Mouse (Mus musculus) MEL (cell line): ENCODE measurements around the gene Aven. TPM values are rescaled to one million over a fixed set of nuclear protein-coding genes. Genes with fewer than 3 reads are reported as not detected.

ENCODE experiments used
- DNase-seq: peaks from one replicate; pipeline ENCODE4 v3.0.0; 2011; ENCODE audit warnings: low read depth, low spot score
- H3K27ac ChIP-seq: 2 replicates; pipeline ENCODE4 v1.5.1; 2012; ENCODE audit warnings: low read depth, mild to moderate bottlenecking, control low read depth, low read length, moderate library complexity; ENCODE audit not compliant: control insufficient read depth
- H3K27me3 ChIP-seq, 2 experiments: fragments of 150-350 bp in 1 of 2; sonication (generic) in 1 of 2; 2 replicates each; pipeline ENCODE4 v1.6.1; 2012; ENCODE audit warnings: low read length in 2 of 2, mild to moderate bottlenecking in 2 of 2, improper control_type of control experiment in 1 of 2, moderate library complexity in 1 of 2; ENCODE audit not compliant: insufficient read depth in 2 of 2, control insufficient read depth in 1 of 2
- H3K36me3 ChIP-seq, 2 experiments: 2 replicates each; pipeline ENCODE4 v1.6.1; 2012 to 2014; ENCODE audit warnings: low read length in 2 of 2, improper control_type of control experiment in 1 of 2, inconsistent platforms in 1 of 2, mild to moderate bottlenecking in 1 of 2; ENCODE audit not compliant: insufficient read depth in 2 of 2, control insufficient read depth in 1 of 2
- H3K4me1 ChIP-seq, 2 experiments: fragments of 150-350 bp in 1 of 2; sonication (generic) in 1 of 2; 2 replicates each; pipeline ENCODE4 v1.6.1; 2012; ENCODE audit warnings: low read length in 2 of 2, improper control_type of control experiment in 1 of 2, mild to moderate bottlenecking in 1 of 2; ENCODE audit not compliant: insufficient read depth in 2 of 2, control insufficient read depth in 1 of 2
- H3K4me3 ChIP-seq, 2 experiments: fragments of 150-350 bp in 1 of 2; sonication (generic) in 1 of 2; 2 replicates each; pipeline ENCODE4 v1.5.1; 2012; ENCODE audit warnings: low read depth in 2 of 2, low read length in 2 of 2, mild to moderate bottlenecking in 2 of 2, moderate library complexity in 2 of 2, control low read depth in 1 of 2, improper control_type of control experiment in 1 of 2; ENCODE audit not compliant: control insufficient read depth in 1 of 2, insufficient read depth in 1 of 2
- H3K79me2 ChIP-seq: 2 replicates; pipeline ENCODE4 v1.6.1; 2012; ENCODE audit warnings: mild to moderate bottlenecking, low read length, moderate library complexity; ENCODE audit not compliant: control insufficient read depth, poor library complexity, insufficient read depth
- H3K9ac ChIP-seq: 2 replicates; pipeline ENCODE4 v1.6.1; 2012; ENCODE audit warnings: low read depth, mild to moderate bottlenecking, control low read depth, low read length, moderate library complexity; ENCODE audit not compliant: control insufficient read depth, poor library complexity, severe bottlenecking
- H3K9me3 ChIP-seq: fragments of 150-350 bp; sonication (generic); replicated peaks from 2 replicates; pipeline ENCODE4 v1.6.1; 2012; ENCODE audit warnings: mild to moderate bottlenecking, low read length, improper control_type of control experiment, moderate library complexity; ENCODE audit not compliant: insufficient read depth
- CHD1 ChIP-seq: IDR thresholded peaks from 2 replicates; pipeline ENCODE4 v1.6.1; 2012; ENCODE audit warnings: low read depth, mild to moderate bottlenecking, inconsistent platforms, low read length, improper control_type of control experiment
- CHD2 ChIP-seq: IDR thresholded peaks from 2 replicates; pipeline ENCODE4 v1.6.1; 2011; ENCODE audit warnings: low read length, improper control_type of control experiment
- E2F4 ChIP-seq: IDR thresholded peaks from 2 replicates; pipeline ENCODE4 v1.6.1; 2011; ENCODE audit warnings: low read depth, low read length, improper control_type of control experiment, borderline replicate concordance
- ELF1 ChIP-seq: IDR thresholded peaks from 2 replicates; pipeline ENCODE4 v1.6.1; 2014; ENCODE audit warnings: low read depth, mild to moderate bottlenecking, inconsistent platforms, low read length, improper control_type of control experiment, moderate library complexity
- EP300 ChIP-seq, 2 experiments: IDR thresholded peaks; 2 replicates each; pipeline ENCODE4 v1.6.1; 2011; ENCODE audit warnings: improper control_type of control experiment in 2 of 2, low read length in 2 of 2, low read depth in 1 of 2, mild to moderate bottlenecking in 1 of 2
- ETS1 ChIP-seq: IDR thresholded peaks from 2 replicates; pipeline ENCODE4 v1.6.1; 2012; ENCODE audit warnings: low read depth, mild to moderate bottlenecking, inconsistent platforms, low read length, improper control_type of control experiment, moderate library complexity
- GABPA ChIP-seq: IDR thresholded peaks from 2 replicates; pipeline ENCODE4 v1.6.1; 2012; ENCODE audit warnings: low read depth, mild to moderate bottlenecking, inconsistent platforms, low read length, improper control_type of control experiment, moderate library complexity
- HCFC1 ChIP-seq: IDR thresholded peaks from 2 replicates; pipeline ENCODE4 v1.6.1; 2012; ENCODE audit warnings: low read depth, mild to moderate bottlenecking, inconsistent platforms, low read length, improper control_type of control experiment, moderate library complexity
- JUND ChIP-seq: IDR thresholded peaks from 2 replicates; pipeline ENCODE4 v1.6.1; 2011; ENCODE audit warnings: low read depth, mild to moderate bottlenecking, improper control_type of control experiment, low read length
- KAT2A ChIP-seq: conservative IDR thresholded peaks from 2 replicates; pipeline ENCODE4 v1.6.1; 2012; ENCODE audit warnings: low read depth, low read length, improper control_type of control experiment, inconsistent platforms
- MAFK ChIP-seq: IDR thresholded peaks from 2 replicates; pipeline ENCODE4 v1.6.1; 2011; ENCODE audit warnings: low read depth, mild to moderate bottlenecking, low read length, improper control_type of control experiment, borderline replicate concordance
- MAZ ChIP-seq: IDR thresholded peaks from 2 replicates; pipeline ENCODE4 v1.6.1; 2012; ENCODE audit warnings: low read depth, mild to moderate bottlenecking, inconsistent platforms, low read length, improper control_type of control experiment
- MEF2A ChIP-seq: IDR thresholded peaks from 2 replicates; pipeline ENCODE4 v1.6.1; 2014; ENCODE audit warnings: low read depth, mild to moderate bottlenecking, inconsistent platforms, low read length, improper control_type of control experiment; ENCODE audit not compliant: poor library complexity, insufficient replicate concordance, severe bottlenecking; ENCODE audit errors: extremely low read depth
- MXI1 ChIP-seq: IDR thresholded peaks from 2 replicates; pipeline ENCODE4 v1.6.1; 2011; ENCODE audit warnings: mild to moderate bottlenecking, low read depth, low read length, improper control_type of control experiment
- MYB ChIP-seq: IDR thresholded peaks from 2 replicates; pipeline ENCODE4 v1.6.1; 2011; ENCODE audit warnings: mild to moderate bottlenecking, low read depth, low read length, improper control_type of control experiment
- MYC ChIP-seq: IDR thresholded peaks from 2 replicates; pipeline ENCODE4 v1.6.1; 2011; ENCODE audit warnings: low read depth, mild to moderate bottlenecking, low read length, improper control_type of control experiment, moderate library complexity
- NRF1 ChIP-seq: IDR thresholded peaks from 2 replicates; pipeline ENCODE4 v1.6.1; 2014; ENCODE audit warnings: low read depth, mild to moderate bottlenecking, inconsistent platforms, low read length, improper control_type of control experiment, moderate library complexity; ENCODE audit not compliant: poor library complexity, insufficient read depth, severe bottlenecking
- POLR2A ChIP-seq, 2 experiments: IDR thresholded peaks; 2 replicates each; pipeline ENCODE4 v1.6.1; 2011 to 2012; ENCODE audit warnings: low read length in 2 of 2, mild to moderate bottlenecking in 2 of 2, control low read depth in 1 of 2, improper control_type of control experiment in 1 of 2, low read depth in 1 of 2, moderate library complexity in 1 of 2; ENCODE audit not compliant: control insufficient read depth in 1 of 2, insufficient read depth in 1 of 2, poor library complexity in 1 of 2
- POLR2AphosphoS2 ChIP-seq: IDR thresholded peaks from 2 replicates; pipeline ENCODE4 v1.6.1; 2011; ENCODE audit warnings: low read length, improper control_type of control experiment
- POLR2AphosphoS5 ChIP-seq: IDR thresholded peaks from 2 replicates; pipeline ENCODE4 v1.6.1; 2012; ENCODE audit warnings: low read depth, borderline replicate concordance, mild to moderate bottlenecking, inconsistent platforms, low read length, moderate library complexity, mixed read lengths
- SIN3A ChIP-seq: IDR thresholded peaks from 2 replicates; pipeline ENCODE4 v1.6.1; 2012; ENCODE audit warnings: low read length, improper control_type of control experiment, inconsistent platforms
- SMC3 ChIP-seq: IDR thresholded peaks from 2 replicates; pipeline ENCODE4 v1.6.1; 2011; ENCODE audit warnings: low read depth, low read length, improper control_type of control experiment
- TBP ChIP-seq: IDR thresholded peaks from 2 replicates; pipeline ENCODE4 v1.8.0; 2011; ENCODE audit warnings: low read depth, low read length, improper control_type of control experiment
- TCF12 ChIP-seq: IDR thresholded peaks from 2 replicates; pipeline ENCODE4 v1.6.1; 2014; ENCODE audit warnings: low read depth, mild to moderate bottlenecking, inconsistent platforms, low read length, improper control_type of control experiment, moderate library complexity
- UBTF ChIP-seq: IDR thresholded peaks from 2 replicates; pipeline ENCODE4 v1.6.1; 2012; ENCODE audit warnings: low read depth, mild to moderate bottlenecking, inconsistent platforms, low read length, improper control_type of control experiment, moderate library complexity, borderline replicate concordance; ENCODE audit not compliant: insufficient read depth
- USF2 ChIP-seq, 2 experiments: IDR thresholded peaks; 2 replicates each; pipeline ENCODE4 v1.6.1; 2011 to 2012; ENCODE audit warnings: improper control_type of control experiment in 2 of 2, low read length in 2 of 2, borderline replicate concordance in 1 of 2, inconsistent platforms in 1 of 2, low read depth in 1 of 2, mild to moderate bottlenecking in 1 of 2; ENCODE audit not compliant: insufficient read depth in 1 of 2
- ZMIZ1 ChIP-seq: IDR thresholded peaks from 2 replicates; pipeline ENCODE4 v1.6.1; 2012; ENCODE audit warnings: low read depth, mild to moderate bottlenecking, inconsistent platforms, low read length, improper control_type of control experiment, moderate library complexity
- polyA plus RNA-seq, 2 experiments: library from polyadenylated mRNA; stranded (reverse) in 1 of 2; unstranded in 1 of 2; fragments of >175 nt in 1 of 2; fragments of >200 nt in 1 of 2; gene quantifications; 2 replicates each; pipeline versions ENCODE4 v1.2.1 to v1.2.4; 2012; ENCODE audit warnings: low replicate concordance in 2 of 2, low read depth in 1 of 2; ENCODE audit not compliant: insufficient read length in 2 of 2, insufficient read depth in 1 of 2, missing spikeins in 1 of 2
- total RNA-seq: library from RNA; depleted of rRNA; stranded (reverse); fragments of 300-350 nt; gene quantifications from 2 replicates; pipeline ENCODE4 v1.2.3, GENCODE M21; 2012

Aven gene
- total and polyA plus RNA-seq, 3 experiments = 33.4 to 72.8 (median 50.3) TPM

DNA sequence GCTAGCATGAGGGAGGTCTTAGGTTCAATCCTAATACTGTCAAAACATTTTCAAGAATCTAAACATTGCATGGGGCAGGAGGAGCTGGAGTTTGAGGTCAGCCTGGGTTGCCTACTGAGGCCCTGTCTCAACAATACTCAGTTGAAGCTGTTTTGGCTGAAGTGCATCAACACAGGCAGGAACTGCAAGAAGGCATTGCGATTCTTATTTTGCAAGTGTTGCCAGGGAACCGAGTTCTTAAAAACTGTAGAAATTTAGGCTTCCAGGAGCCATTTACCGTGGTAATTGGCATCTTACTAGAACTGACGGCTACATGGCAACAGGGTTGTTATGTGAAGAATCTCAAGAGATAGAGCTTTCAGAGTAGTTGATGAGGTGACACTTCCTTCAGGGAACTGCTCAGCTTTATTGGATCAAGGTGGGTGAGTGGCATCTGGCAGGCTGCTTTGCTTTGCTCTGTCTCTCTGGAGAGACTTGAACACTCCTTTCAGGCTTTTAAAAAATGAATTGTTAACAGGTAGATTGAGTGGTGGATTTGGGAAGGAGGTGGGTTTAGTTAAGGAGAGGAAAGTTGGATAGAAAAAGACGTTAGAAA is 14.2 kb downstream of the Aven start:
- peaks cover 0 to 19% of the 10 kb centered on the region in 2 experiments; a peak in 2 of 4 replicates for H3K36me3 ChIP-seq
- no peak for DNase-seq
- H3K4me1 ChIP-seq = peaks cover 10 to 12% of the 10 kb centered on the region in 2 experiments
- H3K79me2 ChIP-seq = no peaks in the 10 kb centered on the region; the same call in 1 of the 2 replicates
- no peak overlapping the region for H3K9ac ChIP-seq
- no peak for TF ChIP-seq TBP
- TF ChIP-seq POLR2AphosphoS5 = no peak
- no peak for TF ChIP-seq MEF2A
- no peak for TF ChIP-seq ZMIZ1
- no peak for TF ChIP-seq HCFC1
- TF ChIP-seq ELF1 = no peak
- no peak for TF ChIP-seq TCF12
- TF ChIP-seq MXI1 = no peak
- TF ChIP-seq GABPA = no peak
- no peak for TF ChIP-seq USF2 (IDR thresholded peaks at IDR 0.05; ENCODE audit: borderline replicate concordance in 1 of 2, insufficient read depth in 1 of 2, low read depth in 1 of 2, low read length in 2 of 2)
- TF ChIP-seq SMC3 = no peak
- TF ChIP-seq CHD1 = no peak
- TF ChIP-seq EP300 (IDR thresholded peaks at IDR 0.05; ENCODE audit: low read depth in 1 of 2, low read length in 2 of 2) = no peak
- TF ChIP-seq MYC = no peak
- TF ChIP-seq UBTF = no peak
- no peak for TF ChIP-seq SIN3A
- no peak for TF ChIP-seq MAFK
- TF ChIP-seq KAT2A = no peak
- TF ChIP-seq E2F4 = no peak
- no peak overlapping the region for H3K4me3 ChIP-seq
- no peaks in the 10 kb centered on the region for H3K9me3 ChIP-seq
- no peak overlapping the region for H3K27ac ChIP-seq
- no peaks in the 10 kb centered on the region for H3K27me3 ChIP-seq

DNA sequence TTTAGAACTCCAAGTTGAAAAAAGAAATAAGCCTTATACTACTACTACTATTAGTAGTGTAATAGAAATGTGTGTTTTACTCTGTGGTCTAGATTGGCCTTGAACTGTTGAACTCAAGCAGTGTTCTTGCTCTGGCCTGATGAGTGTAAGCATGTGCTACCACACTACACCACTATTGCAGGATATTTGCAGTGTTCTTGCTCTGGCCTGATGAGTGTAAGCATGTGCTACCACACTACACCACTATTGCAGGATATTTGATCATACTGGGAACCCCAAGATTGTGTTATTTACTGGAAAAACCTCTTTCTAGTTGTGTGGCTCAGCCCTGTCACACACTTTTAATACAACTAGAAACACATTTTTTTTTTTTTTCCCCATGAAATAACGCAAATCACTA is 14.7 kb downstream of the Aven start:
- H3K9me3 ChIP-seq = no peaks in the 10 kb centered on the region
- no peaks in the 10 kb centered on the region; the same call in 1 of the 2 replicates for H3K79me2 ChIP-seq
- no peak overlapping the region for H3K9ac ChIP-seq
- H3K4me3 ChIP-seq = no peak overlapping the region
- peaks cover 10 to 17% of the 10 kb centered on the region in 2 experiments for H3K4me1 ChIP-seq
- H3K36me3 ChIP-seq = peaks cover 0 to 23% of the 10 kb centered on the region in 2 experiments; a peak in 2 of 4 replicates
- no peaks in the 10 kb centered on the region for H3K27me3 ChIP-seq
- no peak for TF ChIP-seq USF2 (IDR thresholded peaks at IDR 0.05; ENCODE audit: borderline replicate concordance in 1 of 2, insufficient read depth in 1 of 2, low read depth in 1 of 2, low read length in 2 of 2)
- TF ChIP-seq CHD2 = no peak
- TF ChIP-seq ELF1 = no peak
- no peak for TF ChIP-seq UBTF
- TF ChIP-seq MAFK = no peak
- no peak for TF ChIP-seq SIN3A
- no peak for TF ChIP-seq JUND
- TF ChIP-seq ETS1 = no peak
- TF ChIP-seq MEF2A = no peak
- TF ChIP-seq NRF1 = no peak
- TF ChIP-seq MYB = no peak
- no peak for TF ChIP-seq POLR2AphosphoS2
- TF ChIP-seq POLR2A (IDR thresholded peaks at IDR 0.05; ENCODE audit: control insufficient read depth in 1 of 2, insufficient read depth in 1 of 2, low read depth in 1 of 2, low read length in 2 of 2, poor library complexity in 1 of 2) = no peak
- TF ChIP-seq MAZ = no peak
- H3K27ac ChIP-seq = no peak overlapping the region
- DNase-seq = no peak
